Mouse (Mus musculus): ENCODE measurements around the gene Gid4. TPM values are rescaled to one million over a fixed set of nuclear protein-coding genes. Genes with fewer than 3 reads are reported as not detected.
"Not testable (repeated sequence)": the region's sequence is repeated elsewhere in the genome, so short reads cannot be mapped to it uniquely, and the experiment has no call there.

The Gid4 gene
- total RNA-seq, 2 experiments from 2014 or later, result 64.5 to 66.7 TPM

DNA sequence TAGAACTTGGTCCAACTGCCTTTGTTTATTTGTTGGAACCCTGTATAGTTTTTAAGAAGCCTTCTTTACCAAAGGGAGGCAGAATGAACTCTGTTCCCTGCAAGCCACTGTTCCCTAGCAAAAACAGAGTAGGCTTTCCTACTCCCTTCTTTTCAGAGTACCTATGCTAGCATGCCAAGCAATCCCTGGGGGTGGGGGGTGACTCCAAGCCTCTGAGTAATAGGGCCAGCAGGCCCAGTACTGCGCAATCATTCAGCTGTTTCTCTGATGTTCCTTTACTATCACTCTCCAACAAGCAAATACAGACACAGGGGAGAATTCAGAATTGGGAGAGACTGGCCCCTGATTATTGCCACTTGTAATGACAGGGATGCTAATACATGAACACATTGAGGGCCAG, 10.3 kb upstream of the Gid4 start:
- Histone ChIP-seq H3K4me3 (no peak overlapping the region), H3K27ac (no peak overlapping the region)
- intact Hi-C loops (cut with DNase I), result no loop called here
- no peak for TF ChIP-seq CTCF (IDR thresholded peaks at IDR 0.05)
- DNase-seq, result no peak

DNA sequence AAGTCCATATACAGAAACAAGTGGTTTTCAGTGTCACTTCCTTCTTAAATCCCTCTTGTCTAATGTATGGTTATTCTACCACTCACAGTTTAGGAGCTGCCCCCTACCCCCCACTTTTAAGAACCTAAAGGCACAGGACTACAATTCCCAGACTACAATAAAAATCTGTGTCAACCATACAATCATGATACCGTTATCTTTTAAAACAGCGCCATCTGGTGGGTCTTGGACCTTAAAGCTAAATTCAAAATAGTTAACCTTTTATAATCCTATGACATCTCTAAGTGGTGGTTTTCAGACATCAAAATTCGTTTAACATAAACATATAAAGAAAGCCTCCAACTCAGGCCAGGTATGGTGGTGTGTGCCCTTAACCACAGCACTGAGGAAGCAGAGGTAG, 4.8 kb upstream of the Gid4 start:
- H3K27ac ChIP-seq, result no peak overlapping the region
- intact Hi-C loops (cut with DNase I), result loop anchor here (1.0 to 5.0 kb wide), 4 partner anchors 60 to 213 kb away; partner anchors contain the start of genes Drc3 and Tom1l2
- DNase-seq, result peak; percentile 63
- H3K4me3 ChIP-seq, result no peak overlapping the region
- TF ChIP-seq CTCF (IDR thresholded peaks at IDR 0.05), result peak; percentile 77

DNA sequence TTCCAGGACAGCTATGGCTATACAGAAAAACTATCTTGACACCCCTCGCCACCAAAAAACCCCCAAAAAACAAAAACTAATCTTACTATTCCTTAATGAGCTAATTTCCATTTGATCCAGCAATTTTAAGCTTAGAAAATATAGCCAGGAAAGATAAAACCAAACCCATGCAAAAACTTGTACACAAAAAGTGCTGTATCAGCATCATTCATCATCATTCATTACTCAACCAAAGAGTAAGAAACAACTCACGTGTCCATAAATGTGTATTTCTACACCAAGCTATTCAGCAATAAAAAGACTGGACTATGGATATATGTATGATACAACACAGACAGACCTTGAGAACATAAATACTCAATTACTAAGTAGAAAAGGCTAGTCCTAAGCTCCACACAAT, 4.0 kb upstream of the Gid4 start:
- DNase-seq, result no peak
- no peak for TF ChIP-seq CTCF (IDR thresholded peaks at IDR 0.05)
- Histone ChIP-seq H3K27ac (no peak overlapping the region), H3K4me3 (no peak overlapping the region)
- intact Hi-C loops (cut with DNase I), result loop anchor here (1.0 to 5.0 kb wide), 4 partner anchors 61 to 214 kb away; partner anchors contain the start of genes Drc3 and Tom1l2

DNA sequence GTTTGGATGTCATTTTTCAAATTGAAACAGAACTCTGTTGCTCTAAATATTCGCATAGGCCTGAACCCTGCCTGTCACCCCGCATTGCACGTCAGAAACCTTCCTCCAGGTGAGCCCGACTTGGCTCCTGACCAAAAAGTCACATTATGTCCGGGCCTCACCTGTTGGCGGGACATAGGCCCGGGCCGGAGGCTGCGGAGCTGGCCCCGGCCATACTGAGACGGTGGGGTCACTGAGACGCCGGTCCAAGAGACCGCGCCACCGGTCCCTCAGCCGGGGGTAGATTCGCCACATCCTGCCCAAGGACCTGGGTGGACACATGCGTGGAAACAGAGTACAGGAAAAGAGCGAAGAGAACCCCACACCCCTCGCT, 369 bp upstream of the Gid4 start:
- H3K27ac ChIP-seq, result peak overlapping the region; percentile 94
- DNase-seq, result no peak
- H3K4me3 ChIP-seq, result peak overlapping the region; percentile 91
- no peak for TF ChIP-seq CTCF (IDR thresholded peaks at IDR 0.05)
- intact Hi-C loops (cut with DNase I), result loop anchor here (5.0 kb wide), 1 partner anchor 309 kb away; the partner anchor contains the start of gene Rai1

DNA sequence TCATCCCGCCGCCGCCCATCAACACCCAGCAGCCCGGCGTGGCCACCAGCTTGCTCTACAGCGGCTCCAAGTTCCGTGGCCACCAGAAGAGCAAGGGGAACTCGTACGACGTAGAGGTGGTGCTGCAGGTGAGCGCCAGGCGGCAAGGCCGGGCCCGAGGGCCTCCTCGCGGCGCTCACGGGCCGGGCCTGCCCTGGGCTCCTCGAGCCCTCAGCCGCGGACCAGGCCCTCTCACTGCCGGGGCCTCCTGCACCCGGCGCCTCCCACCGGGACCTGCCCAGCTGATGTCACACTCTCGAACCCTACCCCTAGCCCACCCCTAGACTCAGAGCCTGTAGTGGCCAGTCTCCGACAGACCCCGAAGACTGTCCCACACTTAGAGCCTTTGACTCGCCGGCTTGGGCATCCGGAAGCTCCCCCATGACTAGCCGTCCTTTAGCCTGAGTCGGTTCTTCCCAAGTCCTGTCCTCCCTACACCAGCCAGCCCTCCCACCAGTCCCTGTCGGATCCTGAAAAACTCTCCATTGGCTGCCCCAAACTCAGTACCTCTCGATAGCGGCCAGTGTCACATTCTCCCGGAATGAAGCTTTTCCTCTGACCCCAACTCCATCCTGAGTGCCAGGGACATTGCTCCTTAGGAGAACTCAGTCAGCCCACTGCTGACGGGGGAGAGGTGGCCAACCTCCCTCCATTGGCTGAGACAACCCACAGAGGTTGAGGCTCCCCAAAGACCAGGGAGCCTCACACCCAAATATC, 950 bp downstream of the Gid4 start, which contains the start of gene Atpaf2:
TSS of gene Atpaf2 (minus strand) at position 741 of the 756 bp plus-strand sequence.
- no peak for TF ChIP-seq CTCF (IDR thresholded peaks at IDR 0.05)
- Histone ChIP-seq H3K27ac (peak within 1 kb of the TSS; percentile 94), H3K4me3 (peak within 1 kb of the TSS; percentile 91)
- DNase-seq, result no peak
- intact Hi-C loops (cut with DNase I), result loop anchor here (5.0 kb wide), 1 partner anchor 311 kb away; the partner anchor contains the start of gene Rai1

DNA sequence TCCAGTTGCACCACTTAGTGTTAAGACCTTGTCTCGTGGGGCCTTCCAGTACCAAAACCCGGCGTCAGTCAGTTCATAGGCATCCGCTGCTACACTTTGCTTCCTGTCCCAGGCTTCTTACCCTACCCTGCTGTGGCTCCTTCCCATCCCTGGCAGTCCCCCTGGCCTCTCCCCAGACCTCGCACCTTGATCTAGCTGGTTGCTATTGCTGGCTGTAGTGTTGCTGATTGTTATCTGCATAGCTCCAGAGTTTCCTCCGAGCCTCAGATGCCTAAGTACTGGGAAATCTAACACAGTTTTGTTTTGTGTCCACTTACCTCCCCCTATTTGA, 1.5 kb downstream of the Gid4 start:
- TF ChIP-seq CTCF (IDR thresholded peaks at IDR 0.05), result no peak
- peak overlapping the region; percentile 94; the same call in 1 of the 2 replicates for H3K27ac ChIP-seq
- peak; percentile 24 for DNase-seq
- intact Hi-C loops (cut with DNase I), result loop anchor here (5.0 kb wide), 1 partner anchor 311 kb away; the partner anchor contains the start of gene Rai1
- peak overlapping the region; percentile 91 for H3K4me3 ChIP-seq

DNA sequence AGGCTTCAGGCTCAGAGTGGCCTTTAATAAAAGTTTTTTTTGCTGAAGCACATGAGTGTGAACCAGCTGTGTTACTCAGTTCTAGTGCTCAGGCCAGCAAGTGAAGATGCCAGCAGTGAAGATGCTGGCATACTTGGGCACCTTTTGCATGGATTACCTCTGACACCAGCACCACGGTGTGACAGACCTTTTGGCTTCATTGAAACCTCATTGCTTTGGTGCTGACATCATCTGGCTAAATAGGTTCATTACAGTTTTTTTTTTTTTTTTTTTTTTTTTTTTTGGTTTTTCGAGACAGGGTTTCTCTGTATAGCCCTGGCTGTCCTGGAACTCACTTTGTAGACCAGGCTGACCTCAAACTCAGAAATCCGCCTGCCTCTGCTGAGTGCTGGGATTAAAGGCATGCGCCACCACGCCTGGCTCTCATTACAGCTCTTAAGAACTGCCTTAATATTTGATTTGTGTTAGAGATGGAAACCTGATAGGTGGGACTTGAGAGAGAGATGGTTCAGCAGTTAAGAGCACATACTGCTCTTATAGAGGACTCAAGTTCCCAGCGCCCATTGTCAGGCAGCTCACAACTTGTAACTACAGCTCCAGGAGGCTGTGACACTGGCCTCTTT, 5.2 kb downstream of the Gid4 start:
- no peak overlapping the region for H3K4me3 ChIP-seq
- H3K27ac ChIP-seq, result no peak overlapping the region
- DNase-seq, result no peak
- intact Hi-C loops (cut with DNase I), result no loop called here
- no peak for TF ChIP-seq CTCF (IDR thresholded peaks at IDR 0.05)

DNA sequence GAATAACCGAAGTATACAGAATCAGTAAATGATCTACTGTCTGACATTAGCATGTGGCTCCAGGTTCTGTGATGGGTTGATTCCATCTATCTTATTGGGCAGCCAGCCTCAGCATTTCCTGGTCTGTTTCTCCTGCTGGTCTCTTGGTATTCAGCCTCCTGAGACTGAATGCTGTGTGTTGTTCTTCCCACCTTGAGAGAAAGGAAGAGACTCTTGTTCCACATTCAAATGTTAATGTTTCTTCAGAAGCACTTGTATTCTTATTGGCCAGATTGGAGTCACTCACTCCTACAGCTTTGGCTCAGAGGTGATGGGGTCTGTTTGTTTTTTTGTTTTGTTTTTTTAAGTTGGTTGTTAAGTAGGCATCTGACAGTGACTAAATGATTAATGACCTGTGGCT, 6.1 kb downstream of the Gid4 start:
- no peak for TF ChIP-seq CTCF (IDR thresholded peaks at IDR 0.05)
- no peak overlapping the region for H3K27ac ChIP-seq
- DNase-seq, result no peak
- intact Hi-C loops (cut with DNase I), result no loop called here
- no peak overlapping the region for H3K4me3 ChIP-seq

DNA sequence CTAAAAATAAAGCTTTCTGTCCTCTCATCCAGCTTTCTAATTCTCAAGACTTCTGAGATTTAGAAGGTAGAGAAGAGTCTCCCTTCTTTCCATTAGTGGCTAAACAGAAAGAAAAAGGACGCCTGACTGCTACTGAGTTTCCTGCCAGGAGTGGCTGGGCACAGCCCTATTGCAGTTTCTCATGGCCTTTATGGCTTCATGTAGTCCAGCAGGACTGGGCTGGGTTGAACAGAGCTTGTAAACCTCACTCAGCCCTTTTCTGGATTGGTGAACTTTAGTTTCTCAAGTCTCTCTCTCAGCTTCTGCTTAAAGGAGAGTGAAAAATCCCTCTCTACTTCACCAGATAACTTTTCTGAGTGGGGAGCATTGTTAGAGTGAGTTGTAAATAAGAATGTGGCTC, 9.5 kb downstream of the Gid4 start:
- Histone ChIP-seq H3K4me3 (no peak overlapping the region), H3K27ac (no peak overlapping the region)
- no peak for TF ChIP-seq CTCF (IDR thresholded peaks at IDR 0.05)
- intact Hi-C loops (cut with DNase I), result no loop called here
- no peak for DNase-seq

DNA sequence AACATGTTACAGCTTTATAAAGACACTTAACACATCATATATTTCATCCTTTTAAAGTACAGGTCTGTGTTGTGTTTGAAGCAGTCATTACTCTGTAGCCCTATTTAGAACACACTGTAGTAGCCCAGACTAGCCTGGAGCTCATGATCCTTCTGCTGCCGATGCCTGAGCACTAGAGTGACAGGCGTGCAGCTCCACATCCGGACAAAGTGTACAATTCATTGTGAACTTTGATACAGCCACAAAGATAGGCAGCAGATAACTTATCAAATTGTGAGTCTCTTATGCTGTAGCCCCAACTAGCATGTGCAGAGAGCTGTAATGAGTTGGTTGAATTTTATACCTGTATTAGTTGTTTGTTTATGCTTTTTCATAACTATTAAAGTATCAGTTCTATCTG, 10.7 kb downstream of the Gid4 start:
- no peak for TF ChIP-seq CTCF (IDR thresholded peaks at IDR 0.05)
- intact Hi-C loops (cut with DNase I), result no loop called here
- no peak for DNase-seq
- Histone ChIP-seq H3K27ac (no peak overlapping the region), H3K4me3 (no peak overlapping the region)

DNA sequence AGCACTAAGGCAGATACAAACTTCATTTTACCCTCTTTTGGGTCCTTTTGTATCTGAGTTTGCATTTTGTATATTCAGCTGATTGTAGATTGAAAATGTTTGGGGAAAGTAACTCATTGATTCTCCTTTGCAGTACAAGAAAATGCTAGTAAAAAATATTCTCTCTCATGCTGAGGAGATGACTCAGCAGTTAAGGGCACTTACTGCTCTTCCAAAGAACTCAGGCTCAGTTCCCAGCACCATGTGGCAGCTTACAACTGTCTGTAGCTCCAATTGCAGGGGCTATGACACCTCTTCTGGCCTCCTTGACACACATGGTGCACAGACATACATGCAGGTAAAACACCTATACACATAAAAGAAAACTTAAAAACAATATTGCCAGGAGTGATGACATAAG, 16.6 kb downstream of the Gid4 start:
- no peak for TF ChIP-seq CTCF (IDR thresholded peaks at IDR 0.05)
- no peak overlapping the region for H3K27ac ChIP-seq
- intact Hi-C loops (cut with DNase I), result no loop called here
- no peak overlapping the region for H3K4me3 ChIP-seq
- no peak for DNase-seq

DNA sequence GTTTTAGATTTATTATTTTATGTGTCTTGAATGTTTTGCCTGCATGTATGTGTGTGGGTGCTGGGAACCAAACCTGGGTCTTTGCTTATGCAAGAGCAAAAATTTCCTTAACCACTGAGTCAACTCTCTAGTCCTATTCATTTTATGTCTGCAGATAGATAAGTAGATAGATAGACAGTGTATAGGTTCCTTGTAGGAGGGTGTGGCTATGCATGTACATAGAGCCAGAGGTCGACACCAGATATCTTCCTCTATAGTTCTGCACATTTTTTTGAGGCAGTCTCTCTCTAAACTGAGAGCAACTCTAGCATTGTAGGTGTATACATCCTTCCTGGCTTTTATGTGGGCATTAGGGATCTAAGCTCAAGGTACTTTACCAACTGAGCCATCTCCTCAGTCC, 18.2 kb downstream of the Gid4 start:
- Histone ChIP-seq H3K4me3 (no peak overlapping the region), H3K27ac (no peak overlapping the region)
- DNase-seq, result no peak
- intact Hi-C loops (cut with DNase I), result no loop called here
- TF ChIP-seq CTCF (IDR thresholded peaks at IDR 0.05), result no peak

DNA sequence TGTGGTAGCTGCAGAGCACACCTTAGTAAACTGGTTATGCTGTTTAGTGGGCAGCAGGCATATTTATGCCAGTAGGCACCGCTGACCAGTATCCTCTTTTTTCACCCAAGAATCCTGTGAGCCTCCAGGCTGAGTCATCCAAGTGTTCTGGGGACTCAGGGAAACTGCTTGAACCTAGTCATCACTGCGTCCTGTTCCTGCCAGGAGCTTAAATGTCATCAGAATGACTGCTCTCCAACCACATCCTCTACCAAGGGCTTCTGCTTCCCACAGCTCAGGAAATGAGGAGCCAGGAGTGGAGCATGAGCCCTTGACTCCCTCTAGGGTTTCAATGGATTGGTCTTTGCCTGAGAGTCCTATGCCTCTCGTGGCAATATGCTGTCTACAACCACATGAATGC, 19.7 kb downstream of the Gid4 start:
- no peak for TF ChIP-seq CTCF (IDR thresholded peaks at IDR 0.05)
- intact Hi-C loops (cut with DNase I), result no loop called here
- Histone ChIP-seq H3K27ac (no peak overlapping the region), H3K4me3 (no peak overlapping the region)
- DNase-seq, result no peak

DNA sequence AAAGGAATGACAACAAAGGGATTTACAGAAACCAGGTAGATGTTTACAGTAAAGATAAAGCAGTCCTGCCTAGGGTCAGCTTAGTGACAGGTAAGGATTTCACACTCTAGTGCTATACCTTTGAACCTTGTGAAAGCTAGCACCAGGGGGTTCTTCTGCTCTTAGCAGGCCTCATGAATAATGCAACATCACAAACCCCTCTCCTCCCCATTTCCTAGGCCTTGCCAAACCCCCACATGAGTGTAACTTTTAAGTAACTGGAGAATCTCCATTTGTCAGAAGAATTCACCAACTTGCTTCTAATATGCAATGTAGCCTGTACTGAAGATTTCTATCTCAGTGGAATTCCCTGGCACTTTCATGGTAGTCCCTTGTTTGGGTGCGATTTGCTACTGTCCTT, 22.7 kb downstream of the Gid4 start:
- intact Hi-C loops (cut with DNase I); H3K27ac ChIP-seq; H3K4me3 ChIP-seq; DNase-seq: not testable (repeated sequence)

Data from gastrocnemius, adult 2 months (tissue).